Mouse (Mus musculus) forebrain, embryonic 12.5 days (tissue): Measurements from ENCODE around the gene Casd1. TPM values are rescaled to one million over a fixed set of nuclear protein-coding genes. Genes with fewer than 3 reads are reported as not detected.

Experiments used
- ATAC-seq: fragments of 200-750 bp; cut with Nextera tagmentation; 2 replicates; pipeline ENCODE4 v1.8.0; 2017; ENCODE audit warnings: moderate TSS enrichment; ENCODE audit not compliant: low FRiP score
- H3K27ac ChIP-seq: fragments of 300-500 bp; sonication (generic); 2 replicates; pipeline ENCODE4 v1.5.1; 2016; ENCODE audit warnings: mild to moderate bottlenecking
- H3K27me3 ChIP-seq: fragments of 300-500 bp; sonication (generic); 2 replicates; pipeline ENCODE4 v1.6.1; 2016; ENCODE audit warnings: mild to moderate bottlenecking
- H3K36me3 ChIP-seq: fragments of 300-500 bp; sonication (generic); replicated peaks from 2 replicates; pipeline ENCODE4 v1.6.1; 2016; ENCODE audit warnings: mild to moderate bottlenecking
- H3K4me1 ChIP-seq: fragments of 300-500 bp; sonication (generic); 2 replicates; pipeline ENCODE4 v1.6.1; 2016
- H3K4me2 ChIP-seq: fragments of 300-500 bp; sonication (generic); 2 replicates; pipeline ENCODE4 v1.6.1; 2016; ENCODE audit warnings: mild to moderate bottlenecking, moderate library complexity
- H3K4me3 ChIP-seq: fragments of 300-500 bp; sonication (generic); replicated peaks from 2 replicates; pipeline ENCODE4 v1.5.1; 2016; ENCODE audit warnings: mild to moderate bottlenecking
- H3K9ac ChIP-seq: fragments of 300-500 bp; sonication (generic); 2 replicates; pipeline ENCODE4 v1.6.1; 2016; ENCODE audit warnings: mild to moderate bottlenecking
- H3K9me3 ChIP-seq: fragments of 300-500 bp; sonication (generic); 2 replicates; pipeline ENCODE4 v1.6.1; 2016
- WGBS: fragments of 180-500 bp; shearing (Covaris S2); methylation state at CpG from one replicate; pipeline ENCODE4 v1.1.7; 2016; 5-methylcytosine and 5-hydroxymethylcytosine counted together
- polyA plus RNA-seq: library from polyadenylated mRNA; unstranded; fragments of >200 nt; fragmentation: Nextera tagmentation; extraction: Ambion mirVana; gene quantifications from 2 replicates; pipeline ENCODE4 v1.2.1, GENCODE M21; 2016

The Casd1 gene
- polyA plus RNA-seq, 1 experiment from 2014 or later: 35.3 TPM

- Histone ChIP-seq H3K27ac (no peak overlapping the region), H3K9me3 (no peaks in the 10 kb centered on the region), H3K36me3 (no peaks in the 10 kb centered on the region), H3K27me3 (no peaks in the 10 kb centered on the region), H3K9ac (no peak overlapping the region), H3K4me1 (peaks cover 10% of the 10 kb centered on the region), H3K4me2 (no peak overlapping the region), H3K4me3 (no peak overlapping the region)
- 4% methylated on average over 1 of the region's 1 CpGs for WGBS
- peak; percentile 78; the same call in 1 of the 2 replicates for ATAC-seq
Measured at GRCm38 (mm10) chr6:4677356-4677761, 76.7 kb downstream of the Casd1 start.

DNA sequence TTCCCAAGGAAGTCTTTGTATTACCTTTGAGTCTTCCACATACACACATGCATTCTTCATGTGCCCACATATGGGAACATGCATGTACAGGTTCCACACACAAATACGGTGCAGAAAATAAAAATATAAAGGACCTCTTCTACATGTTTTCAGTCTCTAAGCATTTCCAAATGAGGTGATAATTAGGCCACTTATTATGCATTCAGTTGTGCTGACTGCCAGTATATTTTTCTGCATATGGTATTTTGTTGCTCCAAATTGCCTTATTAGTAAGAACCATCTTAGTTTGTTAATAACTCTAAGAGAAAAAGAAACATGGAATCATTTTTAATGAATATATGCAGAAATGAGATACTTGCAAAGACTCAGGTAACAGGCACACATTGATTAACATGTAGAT, 79.3 kb downstream of the Casd1 start:
- Histone ChIP-seq H3K27ac (0 out of 2 replicates have a peak overlapping the region, but pooled peaks have one; percentile 19), H3K4me2 (no peak overlapping the region), H3K27me3 (no peaks in the 10 kb centered on the region), H3K36me3 (0 out of 2 replicates have a peak, but pooled peaks cover 4% of the 10 kb centered on the region), H3K4me3 (no peak overlapping the region), H3K4me1 (peaks cover 10% of the 10 kb centered on the region), H3K9me3 (no peaks in the 10 kb centered on the region), H3K9ac (no peak overlapping the region)
- 79% methylated on average over 1 of the region's 1 CpGs for WGBS
- ATAC-seq: no peak

DNA sequence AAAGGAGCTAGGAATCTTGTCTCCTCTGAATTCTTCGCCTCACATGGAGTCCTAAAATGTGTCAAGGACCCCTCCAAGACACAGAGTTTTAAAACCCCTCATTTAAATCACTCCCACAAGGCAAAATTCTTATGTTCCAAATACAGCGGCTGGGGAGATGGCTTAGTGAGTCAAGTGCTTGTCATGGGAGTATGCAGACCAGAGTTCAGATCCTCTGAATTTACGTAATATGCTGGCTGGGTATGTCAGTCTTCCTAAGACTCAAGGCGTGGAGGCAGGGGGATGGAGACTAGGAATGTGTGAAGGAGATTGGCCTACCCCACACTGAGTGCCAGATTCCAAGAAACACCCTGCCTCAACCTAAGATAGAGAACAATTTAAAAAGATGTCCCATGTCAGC, 79.9 kb downstream of the Casd1 start:
- no peak for ATAC-seq
- Histone ChIP-seq H3K4me1 (peaks cover 10% of the 10 kb centered on the region), H3K27ac (0 out of 2 replicates have a peak overlapping the region, but pooled peaks have one; percentile 5), H3K4me2 (no peak overlapping the region), H3K27me3 (no peaks in the 10 kb centered on the region), H3K9me3 (no peaks in the 10 kb centered on the region), H3K36me3 (0 out of 2 replicates have a peak, but pooled peaks cover 4% of the 10 kb centered on the region), H3K4me3 (no peak overlapping the region), H3K9ac (no peak overlapping the region)
- 76% methylated on average over 4 of the region's 4 CpGs for WGBS

DNA sequence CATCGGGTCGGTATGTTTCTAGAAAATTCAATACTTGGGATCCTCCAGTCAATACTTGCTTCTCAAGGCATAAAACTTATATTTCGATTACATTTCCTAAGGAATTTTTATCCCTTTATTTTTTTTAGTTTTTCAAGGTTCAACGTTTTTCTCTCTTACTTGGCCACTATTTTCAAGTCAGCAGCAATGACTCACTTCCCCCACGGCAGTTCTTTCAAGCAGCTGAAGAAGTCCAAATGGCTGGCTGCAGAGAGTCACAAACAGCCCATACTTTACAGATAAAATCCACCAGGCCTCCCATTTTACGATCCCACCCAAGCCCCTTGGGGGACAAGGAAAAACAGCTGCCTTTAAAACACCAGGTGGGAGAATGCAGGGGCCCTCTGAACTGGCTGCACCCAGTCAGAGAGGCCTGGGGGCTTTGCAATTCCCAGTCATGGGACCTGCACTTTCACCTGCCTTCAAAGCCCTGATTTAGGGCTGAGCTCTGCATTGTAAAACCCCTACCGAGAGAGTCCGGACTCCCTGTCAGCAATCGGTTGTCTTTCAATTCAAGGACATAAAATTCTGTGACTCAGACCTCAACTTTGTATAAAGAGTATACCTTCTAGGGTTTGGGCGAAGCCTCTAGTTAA, 84.2 kb downstream of the Casd1 start:
- no peaks in the 10 kb centered on the region for H3K4me1 ChIP-seq
- WGBS: 74% methylated on average over 10 of the region's 10 CpGs
- 0 out of 2 replicates have a peak, but pooled peaks cover 6% of the 10 kb centered on the region for H3K36me3 ChIP-seq

GRCm38 (mm10) chr6:4690438-4690837, 89.8 kb downstream of the Casd1 start:
- H3K27me3 ChIP-seq: no peaks in the 10 kb centered on the region
- peak; percentile 33; the same call in 1 of the 2 replicates for ATAC-seq
- no peak overlapping the region for H3K4me2 ChIP-seq
- peaks cover 5% of the 10 kb centered on the region; the same call in 1 of the 2 replicates for H3K36me3 ChIP-seq
- H3K9ac ChIP-seq: no peak overlapping the region
- H3K9me3 ChIP-seq: no peaks in the 10 kb centered on the region
- no peak overlapping the region for H3K4me3 ChIP-seq
- WGBS: 84% methylated on average over 4 of the region's 4 CpGs
- H3K27ac ChIP-seq: no peak overlapping the region
- H3K4me1 ChIP-seq: no peaks in the 10 kb centered on the region

More for the DNA sequence above, 84.2 kb downstream of the Casd1 start:
- no peak for ATAC-seq
- Histone ChIP-seq H3K27me3 (no peaks in the 10 kb centered on the region), H3K27ac (no peak overlapping the region), H3K4me3 (no peak overlapping the region), H3K4me2 (no peak overlapping the region), H3K9ac (no peak overlapping the region), H3K9me3 (no peaks in the 10 kb centered on the region)

Other genes starting within 250 kb of the Casd1 start
- 146 and 193 TPM in 2 replicates for gene Col1a2, start 96.0 kb upstream of the Casd1 start, polyA plus RNA-seq
- 57.6 and 59.9 TPM in 2 replicates for gene Sgce, start 146.4 kb downstream of the Casd1 start, polyA plus RNA-seq
- gene Peg10, start 146.5 kb downstream of the Casd1 start, polyA plus RNA-seq: 9.4 and 12.8 TPM in 2 replicates